Mouse (Mus musculus): ENCODE measurements around the gene Smn1. TPM values are rescaled to one million over a fixed set of nuclear protein-coding genes. Genes with fewer than 3 reads are reported as not detected.
A peak's percentile ranks its signal among the peaks of the same experiment; 100 is the strongest.
"Not testable (repeated sequence)": the region's sequence is repeated elsewhere in the genome, so short reads cannot be mapped to it uniquely, and the experiment has no call there.

Gene Smn1
- total and polyA plus RNA-seq, 3 experiments, result 6.9 to 16.1 (median 13.3) TPM

DNA sequence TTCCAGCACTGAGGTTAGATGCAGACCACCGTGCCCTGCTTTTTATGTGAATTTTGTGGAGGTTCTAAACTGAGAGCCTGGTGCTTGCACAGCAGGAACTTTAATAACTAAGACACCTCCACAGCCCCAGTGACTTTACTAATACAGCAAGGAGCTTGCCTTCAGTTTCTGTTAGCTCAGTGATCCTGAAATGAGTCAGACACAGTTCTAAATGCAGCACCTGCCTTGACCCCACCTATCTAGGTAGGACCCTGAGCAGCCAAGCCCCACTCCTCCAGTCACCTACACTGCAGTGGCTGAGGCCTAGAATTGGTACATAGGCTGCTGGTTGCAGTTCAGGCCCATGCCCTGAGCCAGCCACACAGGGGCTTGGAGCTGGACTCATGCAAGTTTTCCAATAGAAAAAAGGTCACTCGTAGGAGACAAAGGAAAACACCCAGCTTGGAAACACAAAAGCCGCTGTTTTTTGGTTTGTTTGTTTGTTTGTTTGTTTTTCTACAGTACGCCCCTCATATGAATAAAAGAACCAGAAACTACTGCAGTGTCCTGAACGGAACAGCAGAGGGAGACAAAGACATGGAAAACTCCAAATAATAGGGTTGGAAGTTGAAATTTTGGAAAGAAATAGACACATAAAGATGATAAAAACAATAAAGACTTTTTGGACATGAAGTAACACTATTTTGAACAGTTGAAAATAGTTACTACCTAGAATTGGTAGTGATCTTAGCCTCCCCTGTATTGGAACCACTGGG is 12.3 kb upstream of the Smn1 start:
- Histone ChIP-seq H3K27ac (no peak overlapping the region), H3K9ac (ENCODE audit: low read depth, low read length) (no peak overlapping the region), H3K4me3 (no peak overlapping the region), H3K36me3 (ENCODE audit: control insufficient read depth, insufficient read depth, low read length) (no peaks in the 10 kb centered on the region), H3K27me3 (ENCODE audit: control insufficient read depth, insufficient read depth, low read length) (no peaks in the 10 kb centered on the region), H3K4me1 (ENCODE audit: control insufficient read depth, insufficient read depth, low read length) (no peaks in the 10 kb centered on the region), H3K79me2 (replicated peaks; ENCODE audit: control insufficient read depth, insufficient read depth, low read length) (no peaks in the 10 kb centered on the region)
- no peak for DNase-seq
- TF ChIP-seq POLR2A (IDR thresholded peaks at IDR 0.05; ENCODE audit: insufficient read depth, low read depth, low read length) (no peak), CTCF (IDR thresholded peaks at IDR 0.05) (peak; percentile 80)
- intact Hi-C loops (cut with DNase I), result no loop called here
- WGBS, result 41% methylated on average over 5 of the region's 5 CpGs

GRCm38 (mm10) chr13:100123970-100124369 is 682 bp upstream of the Smn1 start:
- intact Hi-C loops (cut with DNase I), result loop anchor here (2.0 to 10.0 kb wide), 3 partner anchors 19 to 528 kb away; partner anchors contain the start of genes Ak6, Bdp1, Gtf2h2 and Rad17
- WGBS, result 88% methylated on average over 3 of the region's 3 CpGs
- H3K4me3 ChIP-seq, result peak overlapping the region; percentile 97; the same call in 1 of the 2 replicates
- DNase-seq, result no peak
- peaks cover 2% of the 10 kb centered on the region; the same call in 1 of the 2 replicates for H3K79me2 ChIP-seq (replicated peaks; ENCODE audit: control insufficient read depth, insufficient read depth, low read length)
- TF ChIP-seq EP300 (IDR thresholded peaks at IDR 0.05; ENCODE audit: insufficient read depth, low read depth, low read length), result no peak
- TF ChIP-seq CTCF (IDR thresholded peaks at IDR 0.05), result no peak
- no peak for TF ChIP-seq POLR2A (IDR thresholded peaks at IDR 0.05; ENCODE audit: insufficient read depth, low read depth, low read length)
- peaks cover 4% of the 10 kb centered on the region for H3K4me1 ChIP-seq (ENCODE audit: control insufficient read depth, insufficient read depth, low read length)
- H3K9ac ChIP-seq (ENCODE audit: low read depth, low read length), result no peak overlapping the region
- H3K27me3 ChIP-seq (ENCODE audit: control insufficient read depth, insufficient read depth, low read length), result no peaks in the 10 kb centered on the region
- H3K36me3 ChIP-seq (ENCODE audit: control insufficient read depth, insufficient read depth, low read length), result no peaks in the 10 kb centered on the region
- no peak overlapping the region for H3K27ac ChIP-seq

DNA sequence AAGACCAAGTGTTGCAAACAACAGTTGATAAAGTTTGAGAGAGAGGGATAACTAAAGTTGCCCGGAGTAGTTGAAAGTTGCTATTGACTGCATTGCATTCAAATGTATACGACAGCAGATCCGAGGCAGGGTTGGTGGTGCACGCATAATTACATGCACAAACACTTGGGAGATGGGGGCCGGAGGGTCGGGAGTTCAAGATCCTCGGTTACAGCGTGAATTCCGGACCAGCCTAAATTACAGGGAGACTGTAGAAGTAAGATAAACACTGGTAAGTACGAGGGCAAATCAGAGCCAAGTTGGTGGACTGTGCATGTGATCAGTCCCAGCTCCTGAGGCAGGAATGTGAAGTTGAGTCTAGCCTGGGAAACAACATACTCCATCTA is 599 bp downstream of the Smn1 start:
- WGBS, result 2% methylated on average over 10 of the region's 10 CpGs
- intact Hi-C loops (cut with DNase I), result loop anchor here (2.0 to 10.0 kb wide), 2 partner anchors 20 to 370 kb away; partner anchors contain the start of genes Bdp1 and Gtf2h2

DNA sequence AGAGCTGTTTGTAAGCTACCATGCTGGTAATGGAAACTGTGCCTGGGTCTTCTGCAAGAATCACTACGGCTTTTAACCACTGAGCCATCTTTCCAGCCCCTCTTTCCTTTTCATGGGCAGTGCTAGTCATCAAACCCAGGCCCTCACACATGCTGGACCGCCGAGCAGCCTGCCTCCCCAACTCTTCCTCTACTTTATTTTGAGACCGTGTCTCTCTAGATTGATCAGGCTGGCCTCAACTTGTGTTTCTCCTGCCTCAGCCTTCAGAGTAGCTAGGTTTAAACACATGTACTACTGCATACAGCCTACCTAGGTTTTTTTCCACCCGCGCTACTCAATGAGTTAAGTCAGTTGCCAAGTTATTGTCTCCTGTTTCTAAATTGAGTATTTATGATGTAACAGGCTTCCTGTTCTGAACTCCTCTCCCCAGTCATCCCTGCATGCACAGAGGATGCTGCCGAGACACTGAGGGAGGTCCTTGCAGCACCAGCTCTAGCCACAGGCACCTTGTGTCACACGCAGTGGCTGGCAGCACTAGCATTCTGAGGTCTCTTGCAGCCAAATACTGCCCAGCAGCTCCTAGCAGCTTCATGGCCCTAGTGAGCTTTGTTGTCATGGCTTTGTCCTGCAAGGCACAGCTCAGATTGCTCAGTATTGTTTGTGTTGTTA is 17.1 kb downstream of the Smn1 start:
- Histone ChIP-seq H3K79me2 (replicated peaks; ENCODE audit: control insufficient read depth, insufficient read depth, low read length) (no peaks in the 10 kb centered on the region), H3K27me3 (ENCODE audit: control insufficient read depth, insufficient read depth, low read length) (no peaks in the 10 kb centered on the region), H3K4me1 (ENCODE audit: control insufficient read depth, insufficient read depth, low read length) (no peaks in the 10 kb centered on the region), H3K27ac (no peak overlapping the region), H3K9ac (ENCODE audit: low read depth, low read length) (no peak overlapping the region), H3K4me3 (no peak overlapping the region), H3K36me3 (ENCODE audit: control insufficient read depth, insufficient read depth, low read length) (no peaks in the 10 kb centered on the region)
- no peak for DNase-seq
- TF ChIP-seq POLR2A (IDR thresholded peaks at IDR 0.05; ENCODE audit: insufficient read depth, low read depth, low read length) (no peak), EP300 (IDR thresholded peaks at IDR 0.05; ENCODE audit: insufficient read depth, low read depth, low read length) (no peak), CTCF (IDR thresholded peaks at IDR 0.05) (no peak)
- intact Hi-C loops (cut with DNase I), result no loop called here
- WGBS, result 53% methylated on average over 8 of the region's 8 CpGs

More for the DNA sequence above, 599 bp downstream of the Smn1 start:
- Histone ChIP-seq H3K4me1 (ENCODE audit: control insufficient read depth, insufficient read depth, low read length) (peaks cover 4% of the 10 kb centered on the region), H3K9ac (ENCODE audit: low read depth, low read length) (peak overlapping the region; percentile 98), H3K4me3 (peak overlapping the region; percentile 97), H3K27me3 (ENCODE audit: control insufficient read depth, insufficient read depth, low read length) (no peaks in the 10 kb centered on the region), H3K36me3 (ENCODE audit: control insufficient read depth, insufficient read depth, low read length) (no peaks in the 10 kb centered on the region), H3K27ac (peak overlapping the region; percentile 71; the same call in 1 of the 2 replicates), H3K79me2 (replicated peaks; ENCODE audit: control insufficient read depth, insufficient read depth, low read length) (peaks cover 2% of the 10 kb centered on the region; the same call in 1 of the 2 replicates)
- TF ChIP-seq EP300 (IDR thresholded peaks at IDR 0.05; ENCODE audit: insufficient read depth, low read depth, low read length), result no peak
- TF ChIP-seq POLR2A (IDR thresholded peaks at IDR 0.05; ENCODE audit: insufficient read depth, low read depth, low read length), result no peak
- no peak for TF ChIP-seq CTCF (IDR thresholded peaks at IDR 0.05)
- DNase-seq, result no peak

GRCm38 (mm10) chr13:100152659-100153058 is 28.0 kb downstream of the Smn1 start:
- 48% methylated on average over 1 of the region's 1 CpGs for WGBS
- TF ChIP-seq POLR2A (IDR thresholded peaks at IDR 0.05; ENCODE audit: insufficient read depth, low read depth, low read length) (no peak), EP300 (IDR thresholded peaks at IDR 0.05; ENCODE audit: insufficient read depth, low read depth, low read length) (no peak), CTCF (IDR thresholded peaks at IDR 0.05) (no peak)
- Histone ChIP-seq H3K9ac (ENCODE audit: low read depth, low read length) (no peak overlapping the region), H3K4me1 (ENCODE audit: control insufficient read depth, insufficient read depth, low read length) (no peaks in the 10 kb centered on the region), H3K36me3 (ENCODE audit: control insufficient read depth, insufficient read depth, low read length) (no peaks in the 10 kb centered on the region), H3K27me3 (ENCODE audit: control insufficient read depth, insufficient read depth, low read length) (no peaks in the 10 kb centered on the region), H3K79me2 (replicated peaks; ENCODE audit: control insufficient read depth, insufficient read depth, low read length) (no peaks in the 10 kb centered on the region), H3K4me3 (no peak overlapping the region), H3K27ac (no peak overlapping the region)
- intact Hi-C loops (cut with DNase I), result no loop called here
- peak in 1 of 2 experiments; percentile 11 for DNase-seq

DNA sequence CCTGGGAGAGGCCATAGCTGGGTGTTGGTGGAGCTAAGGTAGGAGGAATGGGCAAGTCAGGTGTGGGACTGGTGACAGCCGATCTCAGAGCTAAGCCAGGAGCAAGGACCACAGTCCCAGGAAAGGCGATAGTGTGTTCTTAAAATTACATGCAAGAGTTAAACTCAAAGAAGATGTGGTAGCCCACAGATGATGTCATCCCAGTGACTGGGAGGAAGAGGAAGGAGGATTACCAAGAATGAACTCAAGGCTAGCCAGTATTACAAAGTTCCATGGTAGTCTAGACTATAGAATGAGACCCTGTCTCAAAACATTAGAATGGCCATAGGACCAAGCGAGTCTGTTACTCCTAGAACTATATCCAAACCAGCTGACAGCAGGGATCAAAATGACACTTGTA is 32.0 kb downstream of the Smn1 start:
- H3K36me3 ChIP-seq (ENCODE audit: control insufficient read depth, insufficient read depth, low read length), result no peaks in the 10 kb centered on the region
- no peak overlapping the region for H3K9ac ChIP-seq (ENCODE audit: low read depth, low read length)
- 82% methylated on average over 3 of the region's 3 CpGs for WGBS
- H3K4me1 ChIP-seq (ENCODE audit: control insufficient read depth, insufficient read depth, low read length), result no peaks in the 10 kb centered on the region
- no peak overlapping the region for H3K27ac ChIP-seq
- H3K4me3 ChIP-seq, result no peak overlapping the region
- no peak for DNase-seq
- no peaks in the 10 kb centered on the region for H3K27me3 ChIP-seq (ENCODE audit: control insufficient read depth, insufficient read depth, low read length)
- TF ChIP-seq POLR2A (IDR thresholded peaks at IDR 0.05; ENCODE audit: insufficient read depth, low read depth, low read length), result no peak
- TF ChIP-seq CTCF (IDR thresholded peaks at IDR 0.05), result no peak
- TF ChIP-seq EP300 (IDR thresholded peaks at IDR 0.05; ENCODE audit: insufficient read depth, low read depth, low read length), result no peak
- no peaks in the 10 kb centered on the region for H3K79me2 ChIP-seq (replicated peaks; ENCODE audit: control insufficient read depth, insufficient read depth, low read length)
- intact Hi-C loops (cut with DNase I), result no loop called here

DNA sequence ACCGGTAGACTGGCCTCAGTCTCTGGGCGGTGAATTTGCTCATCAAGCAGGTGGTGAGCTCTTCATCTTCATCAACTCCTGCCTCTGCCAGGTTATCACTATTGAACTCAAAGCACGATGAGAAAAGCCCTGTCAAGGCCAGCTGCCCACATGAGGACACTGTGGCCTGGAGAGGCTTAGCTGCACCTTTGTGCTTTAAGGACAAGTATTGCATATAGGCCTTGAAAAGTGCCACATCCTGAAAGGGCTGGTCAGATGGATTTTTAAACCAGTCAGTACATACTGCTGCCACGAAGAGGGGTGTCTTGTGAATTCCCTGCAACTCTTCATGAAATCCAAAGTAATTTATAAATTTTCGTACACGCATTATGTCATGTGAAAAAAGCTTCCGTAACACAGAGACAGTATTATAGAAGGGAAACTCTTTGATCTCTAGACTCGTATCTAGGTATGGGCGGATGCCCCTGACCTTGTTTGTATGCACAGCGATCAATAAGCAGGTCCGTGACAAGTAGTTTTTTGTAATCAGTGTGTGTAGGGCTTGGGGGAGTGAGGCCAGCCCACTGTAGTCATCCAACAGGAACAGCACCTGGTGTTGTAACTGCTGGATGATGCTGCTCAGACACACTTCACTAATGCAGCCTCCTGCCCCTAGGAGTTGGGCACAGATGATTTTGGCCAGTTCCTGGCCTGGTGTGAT is 36.7 kb downstream of the Smn1 start:
- H3K9ac ChIP-seq (ENCODE audit: low read depth, low read length); intact Hi-C loops (cut with DNase I); H3K27ac ChIP-seq; H3K4me3 ChIP-seq; H3K36me3 ChIP-seq (ENCODE audit: control insufficient read depth, insufficient read depth, low read length); H3K27me3 ChIP-seq (ENCODE audit: control insufficient read depth, insufficient read depth, low read length); DNase-seq; H3K4me1 ChIP-seq (ENCODE audit: control insufficient read depth, insufficient read depth, low read length); H3K79me2 ChIP-seq (replicated peaks; ENCODE audit: control insufficient read depth, insufficient read depth, low read length): not testable (repeated sequence)
- 80% methylated on average over 11 of the region's 11 CpGs for WGBS

DNA sequence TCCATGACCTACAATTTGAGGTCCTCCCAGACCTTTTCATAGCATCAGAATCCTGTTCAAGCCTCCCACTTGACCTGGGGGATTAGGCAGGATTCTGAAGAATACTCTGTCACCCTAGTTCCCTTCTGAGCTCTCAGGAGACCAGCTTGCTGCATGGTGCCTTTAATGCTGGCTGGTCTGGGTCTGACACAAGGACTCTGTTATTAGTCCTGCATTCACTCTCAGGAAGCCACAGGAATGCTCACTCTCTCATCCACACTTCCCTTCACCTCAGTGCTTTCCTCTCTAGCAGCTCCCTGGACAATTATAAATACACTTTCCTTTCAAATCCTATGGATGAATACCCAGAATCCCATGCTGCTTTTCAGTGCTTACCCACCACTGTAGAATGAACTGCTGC is 37.8 kb downstream of the Smn1 start:
- H3K27me3 ChIP-seq (ENCODE audit: control insufficient read depth, insufficient read depth, low read length); intact Hi-C loops (cut with DNase I); H3K27ac ChIP-seq; H3K4me3 ChIP-seq; H3K36me3 ChIP-seq (ENCODE audit: control insufficient read depth, insufficient read depth, low read length); H3K9ac ChIP-seq (ENCODE audit: low read depth, low read length); H3K79me2 ChIP-seq (replicated peaks; ENCODE audit: control insufficient read depth, insufficient read depth, low read length); H3K4me1 ChIP-seq (ENCODE audit: control insufficient read depth, insufficient read depth, low read length); DNase-seq: not testable (repeated sequence)

Measured in heart, adult 2 months (tissue).